Mouse (Mus musculus): ENCODE data around the gene 9630041A04Rik. TPM values are rescaled to one million over a fixed set of nuclear protein-coding genes. Genes with fewer than 3 reads are reported as not detected.

Gene 9630041A04Rik
- polyA plus RNA-seq (2015; fragmentation: Nextera tagmentation; extraction: Ambion mirVana): not detected in 2 replicates

DNA sequence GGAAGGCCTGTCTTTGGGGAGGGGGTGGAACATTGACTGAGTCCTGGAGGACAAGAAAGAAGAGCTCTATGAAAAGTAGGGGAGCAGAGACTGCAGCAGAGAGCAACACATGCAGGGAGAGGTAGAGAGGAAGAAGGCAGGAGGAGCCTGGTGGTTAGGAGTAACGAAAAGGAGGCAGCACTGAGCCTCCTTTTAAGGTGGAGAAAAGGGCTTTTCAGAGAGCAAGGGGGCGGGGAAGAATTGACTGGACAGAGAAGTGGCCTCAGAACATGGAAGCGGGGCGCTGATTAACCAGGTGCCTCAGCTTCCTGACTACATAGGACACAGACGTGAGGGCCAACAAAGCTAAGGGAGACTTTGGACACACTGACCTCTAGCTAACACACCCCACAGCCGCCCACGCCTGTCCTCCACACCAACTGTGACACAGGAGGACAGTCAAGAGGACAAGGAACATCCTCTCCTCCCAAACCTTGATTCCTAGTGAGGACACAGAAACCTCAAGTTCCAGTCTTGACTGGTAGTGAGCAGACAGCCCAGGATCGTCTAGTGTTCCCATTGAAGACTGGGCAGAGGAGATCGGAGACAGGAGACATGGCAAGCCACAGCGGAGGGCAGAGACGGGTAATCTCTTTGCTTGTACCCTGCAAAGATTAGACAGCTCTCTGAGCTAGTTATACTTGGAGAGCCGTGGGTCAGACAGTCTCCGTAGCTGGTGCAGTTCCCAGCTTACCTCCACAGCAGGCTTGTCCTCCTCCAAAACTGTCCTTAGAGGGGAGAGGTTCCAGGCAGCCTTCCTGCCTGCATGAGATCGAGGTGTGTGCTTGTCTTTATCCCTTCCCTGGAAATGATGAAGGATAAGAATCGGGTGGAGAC lies at the start of gene 9630041A04Rik:
Gene 9630041A04Rik (plus strand): TSS at position 246 of the 876 bp plus-strand sequence.
- Histone ChIP-seq H3K27me3 (no peaks in the 10 kb centered on the region), H3K36me3 (no peaks in the 10 kb centered on the region), H3K9me3 (peaks cover 3% of the 10 kb centered on the region; the same call in 1 of the 2 replicates), H3K4me1 (no peaks in the 10 kb centered on the region), H3K27ac (no peak within 1 kb of the TSS), H3K9ac (no peak within 1 kb of the TSS), H3K4me2 (replicated peaks) (no peak within 1 kb of the TSS), H3K4me3 (no peak within 1 kb of the TSS)
- WGBS: 86% methylated on average over 15 of the region's 15 CpGs
- no peak for ATAC-seq (ENCODE audit: low FRiP score, low read depth)

DNA sequence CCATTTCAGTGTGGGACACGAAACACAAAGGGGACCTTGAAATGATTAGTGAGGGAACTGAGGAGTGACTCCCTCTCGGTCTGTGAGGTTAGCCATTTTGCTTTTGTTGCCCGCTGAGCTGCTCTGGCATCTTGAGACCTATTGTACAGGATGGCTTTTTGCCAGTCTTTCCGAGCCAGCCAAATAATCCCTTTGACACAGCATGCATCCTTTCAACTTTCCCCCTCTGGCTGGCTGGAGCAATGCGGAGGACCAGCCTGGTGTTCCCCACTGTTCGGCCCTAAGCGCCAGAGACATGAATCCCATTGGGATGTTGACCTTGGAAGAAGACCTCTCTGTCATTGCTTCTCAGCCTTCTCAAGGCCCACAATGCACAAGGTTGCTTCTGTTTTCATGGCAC lies 37.7 kb upstream of the 9630041A04Rik start:
- H3K27ac ChIP-seq: no peak overlapping the region
- H3K4me3 ChIP-seq: no peak overlapping the region
- no peaks in the 10 kb centered on the region for H3K9me3 ChIP-seq
- 77% methylated on average over 7 of the region's 7 CpGs for whole genome bisulfite sequencing
- peaks cover 67% of the 10 kb centered on the region for H3K27me3 ChIP-seq
- no peak overlapping the region for H3K4me2 ChIP-seq (replicated peaks)
- peaks cover 3% of the 10 kb centered on the region; the same call in 1 of the 2 replicates for H3K4me1 ChIP-seq
- ATAC-seq (ENCODE audit: low FRiP score, low read depth): no peak
- no peak overlapping the region for H3K9ac ChIP-seq
- no peaks in the 10 kb centered on the region for H3K36me3 ChIP-seq

DNA sequence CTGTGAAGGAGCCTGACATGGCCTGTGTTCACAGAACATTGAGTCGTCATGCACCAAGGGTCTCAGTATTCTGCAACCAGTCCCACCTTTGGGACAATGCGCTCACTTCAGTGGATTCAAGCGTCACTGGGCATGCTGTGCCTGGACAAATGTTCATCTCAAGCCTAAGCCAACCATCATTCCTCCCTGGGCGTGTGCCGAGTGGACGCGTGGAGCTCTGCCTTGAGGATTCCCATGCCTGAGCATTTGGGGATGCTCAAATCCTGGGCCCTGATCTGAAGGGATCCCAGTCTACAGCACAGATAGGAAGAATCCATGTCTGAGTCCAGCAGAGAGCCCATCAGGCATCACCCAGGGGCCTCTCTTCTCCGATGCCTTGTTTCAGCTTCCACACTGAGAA lies 36.0 kb upstream of the 9630041A04Rik start:
- H3K4me2 ChIP-seq (replicated peaks): no peak overlapping the region
- H3K36me3 ChIP-seq: no peaks in the 10 kb centered on the region
- no peak overlapping the region for H3K4me3 ChIP-seq
- H3K9me3 ChIP-seq: no peaks in the 10 kb centered on the region
- peaks cover 55% of the 10 kb centered on the region for H3K27me3 ChIP-seq
- no peak overlapping the region for H3K27ac ChIP-seq
- no peak for ATAC-seq (ENCODE audit: low FRiP score, low read depth)
- 93% methylated on average over 8 of the region's 8 CpGs for WGBS
- no peak overlapping the region for H3K9ac ChIP-seq
- peaks cover 3% of the 10 kb centered on the region; the same call in 1 of the 2 replicates for H3K4me1 ChIP-seq

DNA sequence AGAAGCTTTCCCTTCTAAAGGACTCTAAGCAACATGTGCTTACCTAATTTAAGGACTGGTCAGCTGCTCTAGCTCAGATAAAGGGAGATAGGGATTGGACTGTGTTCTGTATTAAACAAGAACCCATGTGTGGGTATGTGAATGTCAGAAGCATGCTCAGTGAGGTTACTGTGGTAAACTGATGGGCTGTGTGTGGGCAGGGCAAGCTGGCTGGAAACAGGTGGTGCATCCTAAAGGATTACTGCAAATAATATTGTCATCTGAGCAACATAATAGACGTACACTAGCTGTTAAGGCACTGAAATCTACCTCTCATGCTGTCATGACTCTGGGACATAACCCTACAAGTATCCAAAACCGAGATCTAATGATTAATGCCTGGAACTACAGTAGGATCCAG lies 28.0 kb upstream of the 9630041A04Rik start:
- 79% methylated on average over 2 of the region's 2 CpGs for WGBS
- no peaks in the 10 kb centered on the region for H3K9me3 ChIP-seq
- no peak for ATAC-seq (ENCODE audit: low FRiP score, low read depth)
- H3K36me3 ChIP-seq: no peaks in the 10 kb centered on the region
- peaks cover 4% of the 10 kb centered on the region; the same call in 1 of the 2 replicates for H3K27me3 ChIP-seq
- no peak overlapping the region for H3K9ac ChIP-seq
- no peak overlapping the region for H3K4me3 ChIP-seq
- no peaks in the 10 kb centered on the region for H3K4me1 ChIP-seq
- no peak overlapping the region for H3K4me2 ChIP-seq (replicated peaks)
- no peak overlapping the region for H3K27ac ChIP-seq

DNA sequence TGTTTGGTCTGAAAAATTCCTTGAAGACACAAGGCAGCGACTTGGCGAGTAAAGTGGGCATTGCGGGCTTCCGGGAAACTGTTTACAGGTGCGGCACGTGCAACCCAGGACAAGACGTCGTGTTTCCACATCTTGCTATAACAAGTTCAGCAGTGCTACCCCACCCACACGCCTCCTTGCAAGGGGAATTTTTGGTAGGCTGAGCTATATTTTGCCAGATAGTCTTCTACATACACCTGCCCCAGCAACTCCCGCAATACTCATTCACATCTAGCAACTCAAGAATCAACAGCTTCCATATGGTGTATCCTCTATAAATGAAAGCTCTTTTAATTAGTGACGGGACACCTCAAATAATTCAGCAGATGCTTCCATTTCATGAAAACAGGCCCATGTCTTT lies 20.5 kb upstream of the 9630041A04Rik start:
- H3K36me3 ChIP-seq: no peaks in the 10 kb centered on the region
- no peak for ATAC-seq (ENCODE audit: low FRiP score, low read depth)
- no peaks in the 10 kb centered on the region for H3K27me3 ChIP-seq
- H3K27ac ChIP-seq: no peak overlapping the region
- H3K4me1 ChIP-seq: no peaks in the 10 kb centered on the region
- no peaks in the 10 kb centered on the region for H3K9me3 ChIP-seq
- H3K4me2 ChIP-seq (replicated peaks): no peak overlapping the region
- H3K9ac ChIP-seq: no peak overlapping the region
- no peak overlapping the region for H3K4me3 ChIP-seq
- WGBS: 79% methylated on average over 11 of the region's 11 CpGs

DNA sequence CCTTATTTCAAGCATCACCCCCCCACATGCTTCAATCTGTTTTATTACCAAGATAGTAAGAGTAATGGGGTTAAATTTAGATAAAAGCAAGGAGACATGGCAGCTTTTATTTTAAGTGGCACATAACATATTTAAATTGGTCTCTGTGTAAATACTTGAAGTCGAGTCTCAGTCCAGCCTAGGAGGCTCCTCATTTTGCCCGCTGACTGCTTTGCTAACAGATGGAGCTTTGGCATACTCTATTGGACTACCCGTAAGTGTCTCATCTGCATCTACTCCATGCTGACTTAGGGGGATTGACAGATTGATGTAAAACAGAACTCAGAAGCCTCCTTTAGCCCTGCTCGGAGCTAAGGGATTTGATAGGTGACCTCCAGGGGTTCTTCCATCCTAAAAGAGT lies 17.7 kb upstream of the 9630041A04Rik start:
- Histone ChIP-seq H3K27ac (no peak overlapping the region), H3K4me3 (no peak overlapping the region), H3K9ac (no peak overlapping the region), H3K4me2 (replicated peaks) (no peak overlapping the region), H3K9me3 (no peaks in the 10 kb centered on the region), H3K4me1 (no peaks in the 10 kb centered on the region), H3K27me3 (no peaks in the 10 kb centered on the region), H3K36me3 (no peaks in the 10 kb centered on the region)
- no peak for ATAC-seq (ENCODE audit: low FRiP score, low read depth)
- WGBS: 65% methylated on average over 4 of the region's 4 CpGs

DNA sequence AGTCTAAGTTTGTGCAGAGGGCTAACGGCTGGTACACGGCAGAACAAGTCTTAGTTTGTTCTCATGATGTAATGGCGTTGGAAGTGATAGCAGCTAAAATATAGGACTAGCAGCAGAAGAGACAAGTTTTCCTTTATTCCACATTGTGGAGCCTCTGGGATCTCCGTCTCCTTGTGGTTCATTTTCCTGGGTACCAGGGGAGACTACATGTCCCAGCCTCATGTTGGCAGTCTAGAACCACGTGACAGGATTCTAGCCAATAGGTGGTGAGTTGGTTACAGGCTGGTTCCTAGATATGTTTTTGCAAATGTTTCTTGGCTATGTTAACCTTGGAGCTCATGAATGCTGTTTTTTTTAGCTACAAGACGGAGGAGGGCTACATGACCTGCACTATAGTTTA lies 15.9 kb upstream of the 9630041A04Rik start:
- Histone ChIP-seq H3K9ac (no peak overlapping the region), H3K36me3 (no peaks in the 10 kb centered on the region), H3K4me3 (no peak overlapping the region), H3K27ac (no peak overlapping the region), H3K4me1 (no peaks in the 10 kb centered on the region), H3K4me2 (replicated peaks) (no peak overlapping the region), H3K9me3 (no peaks in the 10 kb centered on the region), H3K27me3 (no peaks in the 10 kb centered on the region)
- WGBS: 72% methylated on average over 6 of the region's 6 CpGs
- ATAC-seq (ENCODE audit: low FRiP score, low read depth): no peak

DNA sequence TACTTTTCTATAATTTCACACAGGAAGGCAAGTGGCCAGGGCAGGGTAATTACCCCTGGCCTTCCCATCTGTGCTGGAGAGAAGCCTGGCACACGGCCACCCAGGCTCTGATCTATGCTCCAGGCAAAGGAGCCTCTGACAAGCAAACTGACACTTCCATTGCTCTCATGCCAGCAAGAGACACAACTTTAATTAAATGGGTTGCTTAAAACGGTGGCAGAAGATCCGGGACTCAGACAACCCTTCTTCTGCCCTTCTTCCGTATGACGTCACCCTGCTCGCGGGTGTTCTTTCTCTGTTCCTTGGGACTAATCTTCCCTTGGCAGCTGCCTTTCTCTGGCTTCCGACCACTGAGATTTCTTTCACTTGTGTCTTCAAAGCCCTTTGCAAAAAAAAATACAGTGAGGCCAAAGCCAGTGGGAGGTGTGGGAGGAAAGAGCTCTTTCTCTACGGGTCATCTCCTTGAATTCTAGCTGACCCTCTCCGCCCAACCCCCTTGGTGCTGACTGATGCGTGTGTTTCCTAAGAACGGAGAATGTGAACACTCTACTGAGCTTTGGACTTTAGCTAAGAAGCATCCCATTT lies 932 bp downstream of the 9630041A04Rik start:
- Histone ChIP-seq H3K4me3 (no peak overlapping the region), H3K4me1 (no peaks in the 10 kb centered on the region), H3K9me3 (peaks cover 3% of the 10 kb centered on the region; the same call in 1 of the 2 replicates), H3K36me3 (no peaks in the 10 kb centered on the region), H3K27me3 (no peaks in the 10 kb centered on the region), H3K27ac (no peak overlapping the region), H3K4me2 (replicated peaks) (no peak overlapping the region), H3K9ac (no peak overlapping the region)
- no peak for ATAC-seq (ENCODE audit: low FRiP score, low read depth)
- 73% methylated on average over 12 of the region's 12 CpGs for WGBS

DNA sequence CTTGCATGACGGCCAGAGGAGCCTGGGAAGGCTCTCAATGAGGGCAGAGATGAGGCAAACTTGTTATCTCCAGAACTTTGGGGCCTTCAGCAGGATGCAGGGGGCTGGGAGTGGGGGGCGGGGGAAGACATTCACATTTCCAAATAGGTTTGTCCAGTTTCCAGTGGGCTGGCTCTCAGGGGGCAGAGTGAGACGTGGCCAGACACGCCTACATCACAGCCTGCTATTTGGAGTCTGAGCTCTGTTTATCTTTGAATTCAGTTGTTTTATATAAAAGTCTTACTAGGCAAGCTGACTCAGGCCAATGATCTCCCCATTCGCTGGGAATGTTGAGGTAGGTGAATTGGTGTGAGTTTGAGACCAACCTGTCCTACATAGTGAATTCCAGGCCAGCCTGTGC lies 1.5 kb downstream of the 9630041A04Rik start:
- Histone ChIP-seq H3K4me3 (no peak overlapping the region), H3K27me3 (no peaks in the 10 kb centered on the region), H3K9ac (no peak overlapping the region), H3K4me2 (replicated peaks) (no peak overlapping the region), H3K27ac (no peak overlapping the region), H3K36me3 (no peaks in the 10 kb centered on the region), H3K4me1 (no peaks in the 10 kb centered on the region), H3K9me3 (peaks cover 3% of the 10 kb centered on the region; the same call in 1 of the 2 replicates)
- 83% methylated on average over 5 of the region's 5 CpGs for WGBS
- no peak for ATAC-seq (ENCODE audit: low FRiP score, low read depth)

DNA sequence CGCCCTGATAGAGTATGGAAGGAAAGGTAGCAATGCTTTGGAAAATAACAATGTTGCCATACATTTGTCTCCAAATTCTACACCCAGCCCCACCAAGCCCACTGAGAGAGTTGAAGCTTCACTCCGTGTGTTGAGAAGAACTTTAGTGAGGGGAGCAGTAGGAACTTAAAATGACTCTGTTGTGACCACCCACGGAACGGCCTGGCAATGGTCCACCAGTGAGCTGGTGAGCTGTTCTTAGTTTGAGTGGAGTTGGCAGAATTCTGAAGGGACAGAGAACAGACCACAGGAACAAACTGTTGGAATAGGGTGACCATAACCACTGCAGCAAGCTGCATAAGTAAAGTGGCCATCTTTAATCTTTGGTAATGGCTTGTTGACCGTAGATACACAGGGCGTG lies 7.0 kb downstream of the 9630041A04Rik start:
- H3K4me1 ChIP-seq: 0 out of 2 replicates have a peak, but pooled peaks cover 5% of the 10 kb centered on the region
- no peaks in the 10 kb centered on the region for H3K36me3 ChIP-seq
- no peak overlapping the region for H3K4me2 ChIP-seq (replicated peaks)
- H3K4me3 ChIP-seq: no peak overlapping the region
- 0 out of 2 replicates have a peak, but pooled peaks cover 2% of the 10 kb centered on the region for H3K27me3 ChIP-seq
- H3K27ac ChIP-seq: no peak overlapping the region
- 92% methylated on average over 6 of the region's 6 CpGs for WGBS
- no peaks in the 10 kb centered on the region for H3K9me3 ChIP-seq
- no peak overlapping the region for H3K9ac ChIP-seq
- ATAC-seq (ENCODE audit: low FRiP score, low read depth): no peak

DNA sequence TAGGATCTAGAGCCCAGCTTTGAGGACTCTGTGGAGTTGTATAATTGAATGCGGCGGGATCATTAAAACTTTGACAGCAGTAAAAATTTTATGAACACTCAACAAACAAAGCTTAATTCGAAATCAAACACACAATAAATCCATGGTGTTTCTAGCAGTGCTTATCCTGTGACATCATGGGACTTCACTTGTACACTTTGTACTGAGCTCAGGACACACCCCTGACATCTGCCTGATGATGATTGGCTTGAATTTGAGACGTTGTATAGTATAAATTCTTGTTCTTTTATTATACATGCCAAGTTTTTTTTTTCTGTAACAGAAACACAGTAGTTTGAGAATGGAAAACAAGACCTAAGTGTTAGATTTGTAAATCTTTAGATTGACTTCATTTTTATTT lies 8.4 kb downstream of the 9630041A04Rik start:
- Histone ChIP-seq H3K4me2 (replicated peaks) (no peak overlapping the region), H3K9ac (no peak overlapping the region), H3K4me3 (no peak overlapping the region), H3K27me3 (0 out of 2 replicates have a peak, but pooled peaks cover 2% of the 10 kb centered on the region), H3K4me1 (0 out of 2 replicates have a peak, but pooled peaks cover 5% of the 10 kb centered on the region), H3K36me3 (no peaks in the 10 kb centered on the region), H3K27ac (no peak overlapping the region), H3K9me3 (no peaks in the 10 kb centered on the region)
- WGBS: 44% methylated on average over 4 of the region's 4 CpGs
- no peak for ATAC-seq (ENCODE audit: low FRiP score, low read depth)

DNA sequence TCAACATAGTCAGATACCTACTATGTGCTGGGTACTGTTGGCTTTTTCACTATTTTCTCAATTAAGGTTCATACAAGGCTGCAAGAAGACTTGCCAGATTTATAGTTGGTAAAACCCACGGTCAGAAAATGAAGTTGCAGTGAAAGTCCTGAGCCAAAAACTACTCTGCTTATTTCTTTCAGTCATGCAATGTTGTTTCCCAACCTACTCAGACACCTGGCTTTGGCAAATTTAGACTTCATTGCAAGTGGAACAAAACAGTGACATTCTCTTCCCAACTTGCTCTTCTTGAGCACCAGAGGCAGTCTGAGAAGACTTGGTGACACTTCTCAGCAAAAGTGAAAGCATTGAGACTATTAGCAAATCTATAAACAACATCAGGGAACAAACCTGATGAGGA lies 13.7 kb downstream of the 9630041A04Rik start:
- H3K4me2 ChIP-seq (replicated peaks): no peak overlapping the region
- 76% methylated on average over 1 of the region's 1 CpGs for WGBS
- H3K27ac ChIP-seq: no peak overlapping the region
- peaks cover 6% of the 10 kb centered on the region for H3K4me1 ChIP-seq
- no peaks in the 10 kb centered on the region for H3K27me3 ChIP-seq
- H3K36me3 ChIP-seq: no peaks in the 10 kb centered on the region
- no peaks in the 10 kb centered on the region for H3K9me3 ChIP-seq
- ATAC-seq (ENCODE audit: low FRiP score, low read depth): no peak
- H3K9ac ChIP-seq: no peak overlapping the region
- no peak overlapping the region for H3K4me3 ChIP-seq

Measured in limb, embryonic 13.5 days (tissue).